Mouse (Mus musculus) megakaryocyte progenitor cell, adult 5-6 weeks (primary cell): ENCODE results near the gene Stim1. TPM values are rescaled to one million over a fixed set of nuclear protein-coding genes. Genes with fewer than 3 reads are reported as not detected.
A peak's percentile ranks its signal among the peaks of the same experiment; 100 is the strongest.
"Not testable (repeated sequence)": the region's sequence is repeated elsewhere in the genome, so short reads cannot be mapped to it uniquely, and the experiment has no call there.

Source experiments
- ATAC-seq: replicated peaks from 2 replicates; pipeline ENCODE4 v1.8.0; 2016; ENCODE audit warnings: mild to moderate bottlenecking, moderate TSS enrichment, inconsistent platforms; ENCODE audit not compliant: poor library complexity
- total RNA-seq, 2 experiments: library from RNA; stranded (forward) in 1 of 2; stranded (reverse) in 1 of 2; fragments of 157-497, 149-512 nt in 1 of 2; fragments of 200-1000 nt in 1 of 2; gene quantifications; 2 replicates each; pipeline versions ENCODE4 v1.2.3 to v1.2.4; 2015 to 2017

Gene Stim1
- total RNA-seq, 2 experiments from 2014 or later, result 23.5 to 33.5 TPM

DNA sequence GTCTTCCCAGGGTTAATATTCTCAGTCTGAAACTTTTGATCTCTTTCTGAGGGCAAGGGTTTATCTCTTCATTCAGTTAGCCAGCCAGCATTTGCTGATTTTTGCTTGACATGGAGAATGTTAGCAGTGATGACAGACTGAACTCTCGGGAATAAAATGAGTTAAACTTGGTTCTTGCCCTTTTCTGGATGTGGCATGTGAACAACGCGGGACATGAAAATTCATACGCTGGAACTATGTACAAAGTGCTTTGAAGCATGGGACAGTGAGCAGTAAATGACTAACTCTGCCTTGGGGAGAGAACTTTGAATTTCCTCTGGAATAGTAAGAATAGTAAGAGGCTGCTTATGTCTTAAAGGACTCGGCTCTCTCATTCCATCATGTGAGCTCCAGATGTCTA is 81.6 kb downstream of the Stim1 start:
- ATAC-seq, result no peak

DNA sequence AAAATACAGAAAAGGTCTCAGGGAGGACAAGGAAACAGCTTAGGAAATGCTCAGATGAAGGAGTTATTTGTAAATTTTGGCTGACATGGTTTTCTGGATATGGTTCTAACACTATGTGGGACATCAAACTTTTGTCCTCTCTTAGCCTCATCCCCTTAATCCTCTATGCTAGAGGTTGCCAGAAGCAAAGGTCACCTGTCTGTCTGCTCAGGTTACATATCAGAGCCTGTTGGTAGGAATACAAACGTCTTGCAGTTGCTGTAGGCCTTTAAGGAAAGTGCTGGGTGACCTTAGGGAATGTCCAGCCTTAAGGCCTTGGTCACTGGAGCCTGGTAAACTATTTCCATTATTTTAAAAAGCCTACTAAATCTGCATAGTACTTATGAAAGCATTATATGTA is 85.8 kb downstream of the Stim1 start:
- ATAC-seq, result no peak

DNA sequence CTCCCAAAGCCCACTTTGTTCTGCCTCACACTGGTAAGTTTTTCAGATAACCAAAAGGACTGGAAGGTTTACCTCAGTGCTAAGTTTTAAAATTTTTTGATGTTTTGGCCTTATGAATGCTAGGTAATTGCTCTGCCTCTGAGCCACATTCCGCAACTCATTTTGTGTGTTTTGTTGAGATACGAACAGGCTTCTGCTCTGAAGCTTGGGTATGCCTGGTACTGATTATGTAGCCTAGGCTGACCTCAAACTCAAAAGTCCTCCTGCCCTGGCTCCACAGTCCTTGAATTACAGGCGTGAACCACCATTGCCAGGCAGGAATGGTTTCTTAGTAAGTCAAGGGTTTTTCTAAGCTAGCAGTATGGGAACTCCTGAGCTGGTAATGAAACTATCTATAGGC is 90.5 kb downstream of the Stim1 start:
- ATAC-seq, result peak; percentile 52; the same call in 1 of the 2 replicates

DNA sequence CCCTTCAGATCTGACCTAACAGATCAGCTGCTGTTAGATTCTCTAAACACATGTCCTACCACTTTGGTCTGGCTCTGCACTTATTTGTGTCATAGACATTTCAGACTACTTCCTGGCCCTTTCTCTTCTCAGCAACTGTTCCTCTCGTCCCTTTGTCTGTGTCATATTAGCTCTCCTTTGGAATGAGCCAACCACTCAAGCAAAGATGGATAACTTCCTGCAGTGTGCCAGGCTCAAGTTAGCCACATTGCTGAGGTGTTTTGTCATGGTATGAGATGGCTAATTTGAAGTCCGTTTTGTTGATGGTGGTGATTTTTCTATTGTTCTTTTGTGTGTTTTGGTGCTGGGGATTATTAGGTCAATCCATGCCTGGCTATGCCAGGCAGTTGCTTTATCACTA is 93.7 kb downstream of the Stim1 start:
- no peak for ATAC-seq

DNA sequence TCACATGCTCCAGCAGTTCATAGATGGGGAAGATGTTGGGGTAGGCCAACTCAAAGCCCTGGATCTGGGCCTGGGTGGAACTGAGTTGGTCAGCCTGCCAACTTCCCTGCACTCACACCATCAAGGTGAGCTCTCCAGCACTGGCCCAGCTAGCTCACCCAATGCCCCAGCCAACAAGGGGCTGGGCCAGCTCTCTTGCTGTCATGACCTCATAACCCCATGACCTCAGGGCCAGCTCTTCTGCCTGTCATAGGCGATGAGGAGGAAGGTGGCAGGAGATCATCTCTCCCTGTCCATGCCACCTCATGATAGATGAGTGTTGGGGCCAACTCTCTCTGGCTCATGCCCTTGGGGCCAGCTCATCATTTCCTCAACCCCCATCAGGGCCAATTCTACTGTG is 96.2 kb downstream of the Stim1 start:
- ATAC-seq, result no peak

DNA sequence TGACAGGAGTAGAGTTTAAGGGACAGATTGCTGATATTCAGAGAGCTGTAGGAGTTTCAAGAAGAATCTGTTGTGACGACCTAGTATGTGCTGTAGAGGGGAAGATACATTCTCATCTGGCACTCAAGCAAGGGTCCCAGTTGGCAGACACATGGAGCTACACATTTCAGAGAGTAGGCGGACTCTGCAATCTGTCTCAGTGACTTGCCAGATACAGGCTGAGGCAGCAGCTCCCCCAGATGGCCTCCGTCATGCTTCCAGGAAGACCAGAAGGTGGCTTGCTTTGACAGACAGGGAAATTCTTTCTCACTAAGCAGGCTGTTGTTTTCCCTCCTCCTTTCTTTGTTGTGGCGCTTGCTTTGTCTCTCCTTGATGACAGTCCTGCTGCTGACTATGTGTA is 102.1 kb downstream of the Stim1 start:
- ATAC-seq, result peak; percentile 35

DNA sequence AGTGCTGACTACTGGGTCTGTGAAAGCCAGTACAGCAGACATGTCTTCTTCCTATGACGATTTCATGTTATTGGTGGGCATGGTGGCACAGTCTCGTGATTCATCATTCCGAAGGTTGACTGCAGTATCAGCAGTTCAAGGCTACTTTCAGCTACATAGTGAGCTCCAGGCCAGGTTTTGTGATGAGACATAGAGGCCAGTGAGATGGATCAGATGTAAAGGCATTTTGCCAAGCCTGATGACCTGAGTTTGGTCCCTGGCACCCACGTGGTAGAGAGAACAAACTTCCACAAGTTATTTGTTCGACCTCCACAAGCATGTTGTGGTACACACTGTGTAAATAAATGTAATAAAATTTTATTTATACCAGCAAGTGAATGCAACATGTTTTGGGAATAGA is 102.9 kb downstream of the Stim1 start:
- ATAC-seq, result no peak

DNA sequence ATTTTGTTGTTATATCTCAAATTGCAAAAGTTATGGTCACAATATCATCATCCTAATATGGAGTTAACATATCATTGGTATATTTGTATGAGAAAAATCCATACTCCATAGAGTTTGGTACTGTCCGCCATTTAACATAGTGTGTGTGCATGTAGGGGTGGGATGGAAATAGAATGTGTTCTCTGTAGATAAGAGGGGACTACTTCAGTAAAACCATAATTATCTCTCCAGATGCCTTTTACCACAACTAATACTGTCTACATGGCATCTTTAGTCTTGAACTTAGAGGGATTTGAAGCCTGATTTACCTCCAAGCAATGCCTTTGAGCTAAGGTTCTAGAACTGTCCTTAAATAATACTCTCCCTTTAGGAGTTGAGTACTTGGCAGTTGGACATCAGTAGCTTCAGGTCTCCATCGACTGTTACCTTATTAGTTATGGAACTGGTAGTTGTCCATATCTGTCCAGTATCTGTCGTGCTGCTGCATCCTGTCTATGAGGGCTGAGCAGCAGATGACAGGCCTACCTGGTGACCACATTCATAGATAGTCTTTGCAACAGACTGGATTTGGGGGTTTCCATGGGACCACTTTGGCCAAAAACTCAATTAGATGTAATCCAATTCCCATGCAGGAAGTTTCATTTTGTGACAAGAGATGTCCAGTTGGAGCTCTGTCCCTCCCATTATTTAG is 105.9 kb downstream of the Stim1 start:
- peak; percentile 97 for ATAC-seq

DNA sequence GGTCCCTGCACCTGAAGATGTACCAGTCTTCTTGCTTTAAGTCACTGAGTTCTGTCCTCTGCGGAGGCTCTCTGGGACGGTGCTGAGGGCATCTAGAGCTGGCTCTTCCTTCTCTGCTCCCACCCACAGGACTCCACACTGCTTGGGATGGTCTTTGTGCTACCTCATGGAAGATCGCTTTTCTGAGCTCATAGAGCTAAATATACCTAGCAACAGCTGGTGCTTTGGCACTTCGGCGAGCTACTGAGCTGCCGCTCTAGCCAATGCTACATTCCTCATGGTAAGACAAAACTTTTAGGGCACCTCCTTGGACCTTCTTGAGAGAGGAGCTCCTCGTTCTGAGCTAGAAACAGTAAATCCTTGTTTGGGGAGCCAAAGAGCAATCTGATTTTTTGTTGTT is 115.6 kb downstream of the Stim1 start:
- ATAC-seq, result no peak

DNA sequence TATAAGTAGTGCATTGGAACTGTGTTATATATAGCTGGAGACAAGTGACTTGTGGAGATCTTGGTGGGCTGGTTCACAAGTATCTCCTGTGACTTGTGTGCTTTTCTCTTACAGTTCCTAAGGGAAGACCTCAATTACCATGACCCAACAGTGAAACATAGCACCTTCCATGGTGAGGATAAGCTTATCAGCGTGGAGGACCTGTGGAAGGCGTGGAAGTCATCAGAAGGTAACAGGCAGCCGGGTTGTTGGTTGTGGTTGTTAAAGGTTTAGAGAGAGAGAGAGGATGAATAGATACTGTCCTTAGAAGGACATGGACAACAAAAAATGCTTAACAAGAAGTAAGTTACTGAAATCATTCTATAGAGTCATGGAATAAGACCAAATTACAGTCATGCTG is 118.4 kb downstream of the Stim1 start:
- peak; percentile 32; the same call in 1 of the 2 replicates for ATAC-seq

DNA sequence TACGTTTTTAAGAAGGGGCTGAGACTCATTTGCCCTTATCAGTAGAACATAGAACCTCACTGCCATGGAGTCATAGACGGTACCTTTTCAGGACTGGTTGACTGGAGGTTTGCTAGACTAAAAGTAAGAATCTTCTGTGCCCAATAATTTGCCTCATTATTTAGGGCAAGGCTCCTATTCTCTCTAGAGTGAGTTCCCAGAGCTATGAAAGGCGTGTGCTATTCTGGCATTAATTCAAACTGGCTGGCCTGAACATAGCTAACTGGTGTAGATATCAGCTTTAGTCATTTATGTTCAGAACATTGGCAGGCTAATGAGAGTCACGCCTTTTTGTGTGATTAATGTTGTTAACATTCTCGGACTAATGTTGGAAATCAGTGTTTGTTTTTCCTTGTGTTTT is 121.5 kb downstream of the Stim1 start:
- ATAC-seq, result peak; percentile 83

DNA sequence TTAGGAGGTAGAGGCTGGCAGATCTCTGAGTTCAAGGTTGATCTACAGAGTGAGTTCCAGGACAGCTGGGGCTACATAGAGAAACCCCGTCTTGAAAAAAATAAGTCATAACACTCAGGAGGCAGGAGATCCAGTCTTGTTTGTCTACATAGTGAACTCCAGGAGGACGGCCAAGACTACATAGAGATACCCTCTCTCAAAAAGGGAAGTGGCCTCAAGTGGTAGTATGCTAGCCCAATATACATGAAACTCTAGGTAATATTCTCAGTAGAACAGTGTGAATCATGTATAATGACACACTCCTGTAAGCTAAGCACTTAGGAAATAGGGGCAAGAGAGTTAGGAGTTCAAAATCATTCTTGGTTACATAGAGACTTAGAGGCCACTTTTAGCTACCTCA is 126.3 kb downstream of the Stim1 start:
- no peak for ATAC-seq

DNA sequence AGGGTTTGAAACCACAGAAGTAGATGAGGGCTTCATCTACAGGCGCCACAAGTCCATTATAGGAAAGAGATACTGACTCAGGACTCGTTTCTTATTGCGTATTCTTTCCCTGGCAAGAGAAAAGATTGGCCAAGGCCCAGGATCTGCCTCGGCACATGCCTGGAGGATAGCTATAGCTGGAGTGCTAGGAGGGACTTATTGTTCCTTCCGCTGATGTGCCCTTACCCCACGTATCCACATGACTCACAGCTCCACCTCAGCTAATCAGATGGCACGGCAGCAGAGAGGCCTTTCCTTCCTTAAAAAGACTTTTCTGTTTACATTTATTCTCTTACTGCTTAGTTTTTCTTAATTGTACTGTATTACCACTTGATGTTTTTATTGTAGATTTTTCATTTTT is 128.3 kb downstream of the Stim1 start:
- peak; percentile 75 for ATAC-seq

DNA sequence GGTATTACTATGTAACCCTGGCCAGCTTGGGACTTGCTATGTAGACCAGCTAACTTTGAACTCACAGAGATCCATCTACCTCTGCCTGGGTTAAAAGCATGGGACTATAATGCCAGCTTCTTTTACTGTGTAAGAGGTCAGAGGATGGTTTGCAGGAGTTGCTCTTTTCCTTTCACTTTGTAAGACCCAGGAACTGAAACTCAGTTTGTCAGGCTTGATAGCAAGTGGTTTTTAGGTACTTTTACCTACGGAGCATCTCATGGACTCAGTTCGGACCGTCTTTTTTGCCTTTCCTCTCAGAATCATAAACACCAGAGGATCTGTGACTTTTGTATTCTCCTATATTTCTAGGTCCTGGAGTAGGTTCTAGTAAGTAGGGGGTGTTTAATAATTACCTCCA is 128.7 kb downstream of the Stim1 start:
- no peak for ATAC-seq

DNA sequence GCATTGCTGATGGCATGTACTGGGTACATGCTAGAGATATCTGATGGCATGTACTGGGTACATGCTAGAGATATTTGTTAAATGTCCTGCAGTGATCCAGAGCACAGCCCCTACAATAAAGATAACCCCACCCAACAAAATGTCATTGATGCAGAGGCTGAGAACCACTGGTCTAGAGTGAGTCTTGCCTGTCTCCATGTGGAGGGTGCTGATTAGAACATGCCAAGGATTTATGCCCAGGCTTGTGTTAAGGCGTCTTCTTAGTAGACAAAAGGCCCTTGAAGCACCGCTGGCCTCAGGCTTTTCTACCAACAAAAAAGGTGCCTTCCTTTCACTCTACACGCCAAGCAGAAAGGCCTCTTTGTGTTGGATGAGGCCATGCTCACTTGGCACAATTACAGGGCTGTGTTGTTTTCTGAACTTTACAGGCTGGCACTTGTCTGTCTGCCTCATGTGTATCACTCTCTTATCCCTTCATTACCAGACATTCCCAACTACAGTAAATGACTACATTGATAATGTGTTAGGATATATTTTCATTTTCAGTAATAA is 131.7 kb downstream of the Stim1 start:
- ATAC-seq, result peak; percentile 89

DNA sequence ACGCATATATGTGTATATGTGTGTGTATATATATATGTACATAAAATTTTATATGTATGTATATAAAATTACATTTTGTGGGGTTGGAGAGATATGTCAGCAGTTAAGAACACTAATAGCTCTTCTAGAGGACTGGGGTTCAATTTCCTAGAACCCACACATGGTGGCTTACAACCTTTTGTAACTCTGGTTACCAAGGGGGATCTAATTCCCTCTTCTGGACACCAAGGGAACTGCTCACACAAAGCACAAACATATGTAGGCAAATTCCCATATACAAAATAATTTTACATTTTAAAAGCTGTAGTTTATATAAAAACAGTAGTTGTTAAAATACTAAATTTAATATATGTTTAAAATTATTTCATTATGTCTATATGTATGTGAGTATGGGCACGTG is 136.5 kb downstream of the Stim1 start:
- 0 out of 2 replicates have a peak, but pooled peaks have one; percentile 38 for ATAC-seq

DNA sequence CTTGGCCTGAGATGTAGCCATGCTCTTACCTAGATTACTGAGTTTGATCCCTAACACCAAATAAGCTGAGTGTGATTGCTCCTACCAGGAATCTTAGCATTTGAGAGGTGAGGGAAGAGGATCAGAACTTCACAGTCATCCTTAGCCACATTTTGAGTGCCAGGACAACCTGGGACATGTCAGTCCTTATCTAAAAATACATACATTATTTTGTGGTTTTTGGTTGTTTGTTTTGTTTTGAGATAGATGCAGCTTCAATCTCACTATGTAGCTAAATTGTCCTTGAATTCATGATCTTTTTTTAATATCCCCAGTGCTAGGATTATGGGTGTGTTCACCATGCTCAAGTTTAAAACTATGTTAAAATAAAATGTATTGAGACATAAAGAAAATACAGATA is 139.8 kb downstream of the Stim1 start:
- ATAC-seq, result peak; percentile 67

DNA sequence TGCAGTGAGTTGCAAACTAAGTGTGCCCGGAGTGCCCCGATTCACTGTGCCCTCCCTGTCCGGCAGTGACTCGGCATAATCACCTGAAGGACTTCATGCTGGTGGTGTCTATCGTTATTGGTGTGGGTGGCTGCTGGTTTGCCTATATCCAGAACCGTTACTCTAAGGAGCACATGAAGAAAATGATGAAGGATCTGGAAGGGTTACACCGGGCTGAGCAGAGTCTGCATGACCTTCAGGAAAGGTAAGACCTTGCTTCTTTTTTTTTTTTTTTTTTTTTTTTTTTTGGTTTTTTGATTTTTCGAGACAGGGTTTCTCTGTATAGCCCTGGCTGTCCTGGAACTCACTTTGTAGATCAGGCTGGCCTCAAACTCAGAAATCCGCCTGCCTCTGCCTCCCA is 147.7 kb downstream of the Stim1 start:
- not testable (repeated sequence) for ATAC-seq

DNA sequence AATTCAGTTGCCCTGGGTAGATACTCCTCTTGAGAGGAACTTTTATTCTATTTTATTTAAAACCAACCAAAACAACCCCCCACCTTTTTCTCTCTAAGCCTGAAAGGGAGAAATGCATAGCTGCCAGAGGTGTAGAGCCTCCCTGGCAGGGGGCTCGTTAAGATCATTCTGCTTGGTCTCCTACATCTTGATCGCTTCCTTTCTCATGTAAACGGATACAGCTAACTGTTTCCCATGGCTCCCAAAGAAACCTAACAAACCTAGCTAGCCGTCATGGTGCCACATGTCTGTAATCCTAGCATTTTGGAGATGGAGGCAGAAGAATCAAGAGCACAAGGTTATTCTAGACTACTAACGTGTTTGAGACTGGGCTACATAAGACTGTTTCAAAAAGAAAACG is 148.2 kb downstream of the Stim1 start:
- ATAC-seq, result no peak

DNA sequence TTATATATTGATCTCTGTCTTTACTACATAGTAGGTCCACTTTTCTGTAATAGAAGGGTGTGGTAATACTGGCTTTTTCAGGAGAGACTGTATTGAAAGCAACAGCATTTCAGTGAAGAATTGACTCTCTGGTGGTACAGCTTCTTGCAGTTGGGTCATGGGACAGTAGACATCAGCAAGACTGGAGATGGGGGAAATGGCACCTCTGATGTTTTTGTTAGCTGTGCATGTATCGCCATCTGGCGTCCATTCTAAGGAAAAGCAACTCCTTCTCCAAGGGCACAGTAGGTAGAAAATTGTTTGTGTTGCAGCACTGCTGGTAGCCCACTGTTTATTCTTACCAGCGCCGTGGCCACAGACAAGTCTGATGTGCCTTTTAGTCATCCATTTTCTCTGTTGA is 149.8 kb downstream of the Stim1 start:
- ATAC-seq, result peak; percentile 100

DNA sequence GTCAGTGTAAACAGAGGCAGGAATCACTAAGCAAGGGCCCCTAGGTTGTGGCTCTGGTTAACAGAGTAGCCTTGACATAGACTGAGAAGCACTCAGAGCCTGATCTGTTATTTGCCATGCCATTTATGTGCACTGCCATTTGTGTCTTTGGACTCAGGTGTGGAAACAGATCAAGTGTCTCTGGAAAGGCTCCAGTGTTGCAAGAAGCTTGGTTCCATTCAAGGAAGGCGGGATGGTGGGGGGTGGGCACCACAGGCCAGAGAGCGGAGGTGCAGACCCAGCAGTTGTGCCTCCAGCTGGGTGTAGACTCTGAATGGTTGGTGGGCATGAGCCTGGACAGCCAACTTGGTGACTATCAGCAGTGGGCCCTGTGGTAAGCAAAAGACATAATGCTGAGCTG is 154.4 kb downstream of the Stim1 start:
- no peak for ATAC-seq

DNA sequence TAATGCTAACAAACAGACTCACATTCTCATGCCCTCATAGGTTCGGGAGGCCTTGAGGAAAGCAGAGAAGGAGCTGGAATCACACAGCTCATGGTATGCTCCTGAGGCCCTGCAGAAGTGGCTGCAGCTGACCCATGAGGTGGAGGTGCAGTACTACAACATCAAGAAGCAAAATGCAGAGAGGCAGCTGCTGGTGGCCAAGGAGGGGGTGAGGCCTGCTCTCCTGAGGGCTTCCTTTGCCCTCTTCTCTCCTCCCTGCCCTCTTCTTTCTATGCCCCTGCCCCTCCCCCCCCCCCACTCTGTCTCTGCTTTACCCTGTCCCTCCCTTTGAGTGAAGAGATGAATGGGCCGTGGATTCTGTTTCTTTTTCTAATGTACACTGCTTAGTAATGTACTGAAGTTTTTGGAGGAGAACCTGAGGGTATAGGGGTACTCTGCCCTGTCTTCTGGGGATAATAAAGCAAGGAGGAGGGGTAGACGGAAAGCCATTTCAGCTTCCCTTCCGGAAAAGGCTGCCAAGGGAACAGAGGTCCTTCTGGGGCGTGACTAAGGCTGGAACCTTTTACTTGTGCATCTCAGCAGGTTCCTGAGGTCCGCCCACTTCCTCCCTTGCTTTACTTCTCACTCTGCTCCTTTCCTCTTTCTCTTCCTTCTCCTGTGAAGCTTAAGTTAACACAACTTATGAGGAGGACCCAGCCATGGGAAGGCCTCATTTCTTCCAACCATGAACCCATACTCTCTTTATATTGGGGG is 158.5 kb downstream of the Stim1 start:
- peak; percentile 88 for ATAC-seq
